Mouse (Mus musculus): Measurements from ENCODE around the gene P3h3.

DNA sequence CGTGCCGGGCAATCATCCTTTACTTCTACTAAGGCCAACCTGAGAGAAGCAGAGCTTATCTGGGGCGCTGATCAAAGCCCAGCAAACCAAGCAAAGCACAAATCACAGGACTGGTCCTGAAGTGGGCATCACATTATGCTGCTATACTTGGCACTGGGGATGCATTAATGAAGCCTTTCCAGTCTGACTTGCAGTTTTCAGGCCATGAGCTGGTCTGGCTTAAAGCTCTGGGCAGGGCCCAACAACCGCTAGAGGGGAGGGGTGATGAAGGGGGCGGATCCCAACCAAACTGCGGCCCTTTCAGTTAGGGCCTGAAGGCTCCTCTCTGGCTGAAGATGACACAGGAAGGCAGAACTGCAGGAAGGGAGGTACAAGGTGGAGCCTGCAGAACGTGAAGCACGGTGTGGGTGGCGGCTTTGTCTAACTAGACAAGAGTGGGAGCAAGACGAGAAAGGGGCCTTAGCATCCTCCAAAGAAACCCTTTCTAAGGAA is 29.4 kb downstream of the P3h3 start:
- no peak for TF ChIP-seq CTCF (conservative IDR thresholded peaks at IDR 0.05; ENCODE audit: low read length)
- no peak for TF ChIP-seq NANOG (IDR thresholded peaks at IDR 0.05; ENCODE audit: borderline replicate concordance, low read length)
